Mouse (Mus musculus): ENCODE measurements around the gene Elfn2. TPM values are rescaled to one million over a fixed set of nuclear protein-coding genes. Genes with fewer than 3 reads are reported as not detected.

Gene Elfn2
- polyA plus RNA-seq, 1 experiment: 0.35 TPM

GRCm38 (mm10) chr15:78674912-78675412, 43.6 kb downstream of the Elfn2 start:
- Histone ChIP-seq H3K4me1 (ENCODE audit: control insufficient read depth, insufficient read depth, insufficient read length, low read length) (no peaks in the 10 kb centered on the region; the same call in 1 of the 2 replicates), H3K27ac (ENCODE audit: insufficient read depth, low read depth, low read length) (no peak overlapping the region), H3K27me3 (ENCODE audit: control insufficient read depth, insufficient read depth, low read length) (peaks cover 11% of the 10 kb centered on the region), H3K36me3 (ENCODE audit: control insufficient read depth, insufficient read depth, low read length) (no peaks in the 10 kb centered on the region), H3K4me3 (ENCODE audit: low read depth, low read length) (no peak overlapping the region)
- TF ChIP-seq POLR2A (IDR thresholded peaks at IDR 0.05; ENCODE audit: low read depth, low read length): no peak
- TF ChIP-seq CTCF (IDR thresholded peaks at IDR 0.05; ENCODE audit: extremely low read depth, insufficient read length, insufficient replicate concordance, low read depth, low read length): no peak
- WGBS: 52% methylated on average over 6 of the region's 6 CpGs

GRCm38 (mm10) chr15:78673436-78673835, 45.1 kb downstream of the Elfn2 start:
- H3K27me3 ChIP-seq (ENCODE audit: control insufficient read depth, insufficient read depth, low read length): peaks cover 11% of the 10 kb centered on the region

GRCm38 (mm10) chr15:78670341-78670740, 48.2 kb downstream of the Elfn2 start:
- Histone ChIP-seq H3K27ac (ENCODE audit: insufficient read depth, low read depth, low read length) (no peak overlapping the region), H3K36me3 (ENCODE audit: control insufficient read depth, insufficient read depth, low read length) (no peaks in the 10 kb centered on the region), H3K4me1 (ENCODE audit: control insufficient read depth, insufficient read depth, insufficient read length, low read length) (no peaks in the 10 kb centered on the region; the same call in 1 of the 2 replicates), H3K27me3 (ENCODE audit: control insufficient read depth, insufficient read depth, low read length) (peaks cover 11% of the 10 kb centered on the region), H3K4me3 (ENCODE audit: low read depth, low read length) (no peak overlapping the region)
- TF ChIP-seq POLR2A (IDR thresholded peaks at IDR 0.05; ENCODE audit: low read depth, low read length): no peak
- TF ChIP-seq CTCF (IDR thresholded peaks at IDR 0.05; ENCODE audit: extremely low read depth, insufficient read length, insufficient replicate concordance, low read depth, low read length): no peak
- 16% methylated on average over 5 of the region's 5 CpGs for WGBS

More at GRCm38 (mm10) chr15:78673436-78673835, 45.1 kb downstream of the Elfn2 start:
- H3K4me1 ChIP-seq (ENCODE audit: control insufficient read depth, insufficient read depth, insufficient read length, low read length): no peaks in the 10 kb centered on the region; the same call in 1 of the 2 replicates
- H3K36me3 ChIP-seq (ENCODE audit: control insufficient read depth, insufficient read depth, low read length): no peaks in the 10 kb centered on the region
- TF ChIP-seq CTCF (IDR thresholded peaks at IDR 0.05; ENCODE audit: extremely low read depth, insufficient read length, insufficient replicate concordance, low read depth, low read length) (no peak), POLR2A (IDR thresholded peaks at IDR 0.05; ENCODE audit: low read depth, low read length) (no peak)
- 75% methylated on average over 19 of the region's 19 CpGs for WGBS
- no peak overlapping the region for H3K4me3 ChIP-seq (ENCODE audit: low read depth, low read length)
- H3K27ac ChIP-seq (ENCODE audit: insufficient read depth, low read depth, low read length): no peak overlapping the region

DNA sequence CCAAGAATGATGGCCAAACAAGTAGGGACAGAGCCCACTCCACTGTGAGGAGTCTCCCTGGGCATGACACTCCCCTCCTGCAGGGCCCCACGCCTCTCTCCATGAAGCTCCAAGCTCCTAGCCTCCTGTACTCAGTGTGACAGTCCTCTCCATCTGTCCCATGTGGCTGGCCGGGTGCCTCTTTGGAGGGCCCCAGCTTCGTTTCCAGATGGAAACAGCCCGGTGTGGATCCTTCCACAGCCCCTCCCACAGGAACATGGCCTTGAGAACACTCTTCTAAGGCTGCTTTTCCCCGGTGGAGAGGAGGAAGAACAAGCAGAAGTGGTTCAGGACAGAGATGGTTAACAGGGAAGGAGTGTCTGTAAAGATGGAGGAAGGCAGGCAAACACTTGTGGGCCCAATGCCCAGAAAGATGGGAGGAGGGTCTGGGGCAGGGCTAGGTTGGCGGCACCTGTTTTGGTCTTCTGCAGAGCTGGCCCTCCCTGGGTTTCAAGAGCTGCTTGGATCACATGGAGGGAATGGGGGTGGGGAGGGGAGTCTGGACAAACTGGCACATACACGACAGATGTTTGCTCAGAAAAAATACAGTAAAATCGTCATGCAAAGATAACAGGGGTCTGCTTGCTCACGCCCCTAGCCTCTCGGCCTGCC, 49.2 kb downstream of the Elfn2 start:
- Histone ChIP-seq H3K4me3 (ENCODE audit: low read depth, low read length) (no peak overlapping the region), H3K27me3 (ENCODE audit: control insufficient read depth, insufficient read depth, low read length) (peaks cover 11% of the 10 kb centered on the region), H3K36me3 (ENCODE audit: control insufficient read depth, insufficient read depth, low read length) (no peaks in the 10 kb centered on the region), H3K4me1 (ENCODE audit: control insufficient read depth, insufficient read depth, insufficient read length, low read length) (no peaks in the 10 kb centered on the region; the same call in 1 of the 2 replicates), H3K27ac (ENCODE audit: insufficient read depth, low read depth, low read length) (no peak overlapping the region)
- 25% methylated on average over 10 of the region's 10 CpGs for WGBS
- TF ChIP-seq CTCF (IDR thresholded peaks at IDR 0.05; ENCODE audit: extremely low read depth, insufficient read length, insufficient replicate concordance, low read depth, low read length) (no peak), POLR2A (IDR thresholded peaks at IDR 0.05; ENCODE audit: low read depth, low read length) (no peak)

GRCm38 (mm10) chr15:78664268-78664667, 54.3 kb downstream of the Elfn2 start:
- H3K4me3 ChIP-seq (ENCODE audit: low read depth, low read length): no peak overlapping the region
- WGBS: 72% methylated on average over 5 of the region's 5 CpGs

GRCm38 (mm10) chr15:78651169-78651568, 67.4 kb downstream of the Elfn2 start:
- Histone ChIP-seq H3K27me3 (ENCODE audit: control insufficient read depth, insufficient read depth, low read length) (no peaks in the 10 kb centered on the region), H3K27ac (ENCODE audit: insufficient read depth, low read depth, low read length) (no peak overlapping the region), H3K36me3 (ENCODE audit: control insufficient read depth, insufficient read depth, low read length) (no peaks in the 10 kb centered on the region), H3K4me3 (ENCODE audit: low read depth, low read length) (no peak overlapping the region), H3K4me1 (ENCODE audit: control insufficient read depth, insufficient read depth, insufficient read length, low read length) (no peaks in the 10 kb centered on the region)
- no peak for TF ChIP-seq POLR2A (IDR thresholded peaks at IDR 0.05; ENCODE audit: low read depth, low read length)
- no peak for TF ChIP-seq CTCF (IDR thresholded peaks at IDR 0.05; ENCODE audit: extremely low read depth, insufficient read length, insufficient replicate concordance, low read depth, low read length)
- 50% methylated on average over 4 of the region's 4 CpGs for WGBS

More at GRCm38 (mm10) chr15:78664268-78664667, 54.3 kb downstream of the Elfn2 start:
- Histone ChIP-seq H3K36me3 (ENCODE audit: control insufficient read depth, insufficient read depth, low read length) (no peaks in the 10 kb centered on the region), H3K27ac (ENCODE audit: insufficient read depth, low read depth, low read length) (no peak overlapping the region), H3K27me3 (ENCODE audit: control insufficient read depth, insufficient read depth, low read length) (no peaks in the 10 kb centered on the region), H3K4me1 (ENCODE audit: control insufficient read depth, insufficient read depth, insufficient read length, low read length) (no peaks in the 10 kb centered on the region)
- TF ChIP-seq CTCF (IDR thresholded peaks at IDR 0.05; ENCODE audit: extremely low read depth, insufficient read length, insufficient replicate concordance, low read depth, low read length): no peak
- TF ChIP-seq POLR2A (IDR thresholded peaks at IDR 0.05; ENCODE audit: low read depth, low read length): no peak

GRCm38 (mm10) chr15:78647746-78648145, 70.8 kb downstream of the Elfn2 start:
- H3K27me3 ChIP-seq (ENCODE audit: control insufficient read depth, insufficient read depth, low read length): 0 out of 2 replicates have a peak, but pooled peaks cover 2% of the 10 kb centered on the region
- 69% methylated on average over 4 of the region's 4 CpGs for WGBS

More at GRCm38 (mm10) chr15:78647746-78648145, 70.8 kb downstream of the Elfn2 start:
- no peak for TF ChIP-seq POLR2A (IDR thresholded peaks at IDR 0.05; ENCODE audit: low read depth, low read length)
- TF ChIP-seq CTCF (IDR thresholded peaks at IDR 0.05; ENCODE audit: extremely low read depth, insufficient read length, insufficient replicate concordance, low read depth, low read length): no peak
- Histone ChIP-seq H3K27ac (ENCODE audit: insufficient read depth, low read depth, low read length) (no peak overlapping the region), H3K4me3 (ENCODE audit: low read depth, low read length) (no peak overlapping the region), H3K36me3 (ENCODE audit: control insufficient read depth, insufficient read depth, low read length) (no peaks in the 10 kb centered on the region), H3K4me1 (ENCODE audit: control insufficient read depth, insufficient read depth, insufficient read length, low read length) (no peaks in the 10 kb centered on the region)
